ENCODE assay signal across 22 mouse cellular contexts in the genomic region with DNA sequence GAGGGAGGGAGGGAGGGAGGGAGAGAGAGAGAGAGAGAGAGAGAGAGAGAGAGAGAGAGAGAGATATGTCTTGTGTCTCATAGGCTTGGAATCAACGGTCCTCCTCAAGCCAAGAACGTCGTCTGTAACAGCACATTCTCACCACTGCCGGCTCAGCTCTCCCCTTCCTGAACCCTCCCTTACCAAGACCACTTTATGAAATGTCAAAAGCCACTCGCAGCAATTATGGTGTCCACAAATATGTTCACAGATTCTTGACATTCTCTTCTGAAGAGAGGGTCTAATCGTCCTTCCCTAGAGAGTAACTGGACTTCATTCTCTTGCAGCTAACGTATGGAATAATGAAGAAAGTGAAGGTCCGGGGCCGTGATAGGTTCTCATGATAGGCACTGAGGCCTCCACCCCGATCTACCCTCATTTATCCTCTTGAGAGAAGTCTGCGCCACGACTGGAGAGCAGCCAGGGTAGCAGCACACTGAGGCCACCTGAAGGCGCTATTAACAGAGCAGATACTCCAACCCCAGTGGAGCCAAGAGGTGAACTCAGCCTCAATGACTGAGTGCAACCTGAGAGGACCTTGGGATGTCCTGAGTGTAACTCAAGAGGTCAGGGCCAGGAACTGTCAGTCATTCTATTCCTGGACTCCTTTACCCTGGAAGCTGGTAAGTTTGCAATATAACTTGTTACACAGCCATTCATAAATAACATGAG.
DNase-seq lines count a peak whose midpoint lies in the region; TF ChIP-seq lines count a peak whose summit lies in the region.
"Had no signal": no experiment of that assay in that cellular context is flagged by ENCODE, and none has a peak within 500 bp of the region (broad histone marks: within the 10 kb centered on the region; RNA-seq: fewer than 3 reads in every experiment).

No protein-coding gene starts in this region.

- H3K4me1 ChIP-seq in lung, adult 2 months (ENCODE audit: control insufficient read depth, insufficient read depth, low read length), result peaks cover 2% of the 10 kb centered on the region
- H3K4me1 ChIP-seq: liver, embryonic 15.5 days had no signal

- no peak overlapping the region for H3K4me3 ChIP-seq in lung, adult 2 months (replicated peaks; ENCODE audit: extremely low read depth, low read depth, low read length)
- H3K4me3 ChIP-seq: heart, embryonic 12.5 days; hindbrain, embryonic 15.5 days; limb, embryonic 12.5 days; liver, embryonic 15.5 days; midbrain, embryonic 12.5 days; neural tube, embryonic 13.5 days had no signal

- no peak for TF ChIP-seq POLR2A in lung, adult 2 months (IDR thresholded peaks at IDR 0.05; ENCODE audit: borderline replicate concordance, extremely low read depth, low read depth, low read length)

- peak; percentile 11; the same call in 1 of the 2 replicates for TF ChIP-seq CTCF in lung, adult 2 months (IDR thresholded peaks at IDR 0.05; ENCODE audit: insufficient read depth, low read length)

- peak; percentile 76 for DNase-seq in gastrocnemius, adult 18-20 months (ENCODE audit: low spot score)
- no peak for DNase-seq in gastrocnemius, postnatal 4 days (ENCODE audit: low spot score in 2 of 2)
- no peak for DNase-seq in lung, adult 2 months
- no peak for DNase-seq in lung, postnatal 4 days
- peak; percentile 55 to 67 for DNase-seq in gastrocnemius, adult 8-10 months (ENCODE audit: low spot score in 2 of 2)
- DNase-seq in skeletal muscle tissue, adult 2 months (ENCODE audit: low read depth, low spot score), result peak; percentile 80
- no peak for DNase-seq in urinary bladder, adult 18-20 months (ENCODE audit: low spot score in 2 of 2)
- no peak for DNase-seq in frontal cortex, postnatal 14 days (ENCODE audit: low spot score in 2 of 2)
- DNase-seq: adrenal gland, postnatal 10 days; cerebellum, adult 11 months; cerebellum, adult 9-10 months; cerebellum, postnatal 36 days; kidney, adult 11 months; kidney, postnatal 14 days; right cerebral cortex, postnatal 4 days; thymus, postnatal 25 days had no signal

- WGBS in lung, adult 2 months, result 67% methylated on average over 13 of the region's 13 CpGs

Comparison
In these comparisons a context has a peak if more than half of its experiments do, and no peak if none do; other contexts are left out.
1. DNase-seq: peak in gastrocnemius, adult 18-20 months (single experiment), gastrocnemius, adult 8-10 months (2 of 2) and skeletal muscle tissue, adult 2 months (single experiment); none in gastrocnemius, postnatal 4 days (0 of 2), lung, adult 2 months (single experiment), lung, postnatal 4 days (0 of 2), urinary bladder, adult 18-20 months (0 of 2) and frontal cortex, postnatal 14 days (0 of 2).